Mouse (Mus musculus): ENCODE measurements at regions not wholly inside any gene's neighbourhood (a gene's known extent, or its start where the extent isn't known, plus 50 kb on each side); places are given as distances from the start of the nearest gene placed in this dataset.

DNA sequence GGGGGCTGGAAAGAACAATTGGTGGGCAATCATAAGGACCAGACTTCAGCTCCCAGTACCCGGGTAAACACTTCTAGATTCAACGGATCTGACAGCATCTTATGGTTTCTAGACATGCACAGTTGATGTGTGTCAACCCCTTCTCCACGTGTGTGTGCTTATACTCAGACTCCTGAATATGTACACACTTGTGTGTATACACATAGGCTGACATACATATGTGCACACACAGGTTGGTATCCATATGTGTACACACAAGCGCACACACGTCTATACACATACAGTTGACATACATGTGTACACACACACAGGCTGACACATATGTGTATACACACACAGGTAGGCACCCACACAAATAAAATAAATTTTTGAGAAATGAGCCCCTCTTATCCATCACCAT lies 122.7 kb upstream of the Max start:
- WGBS = 91% methylated on average over 5 of the region's 5 CpGs
- Histone ChIP-seq H3K9ac (ENCODE audit: low read length) (no peak overlapping the region), H3K4me2 (ENCODE audit: low read depth, severe bottlenecking) (no peak overlapping the region), H3K9me3 (ENCODE audit: control insufficient read depth, low read length) (no peaks in the 10 kb centered on the region), H3K27ac (replicated peaks; ENCODE audit: low read depth, low read length) (no peak overlapping the region), H3K4me3 (ENCODE audit: low read depth, low read length) (no peak overlapping the region), H3K27me3 (ENCODE audit: control insufficient read depth, insufficient read depth, low read length) (no peaks in the 10 kb centered on the region), H3K4me1 (ENCODE audit: control insufficient read depth, insufficient read depth, low read length) (no peaks in the 10 kb centered on the region), H3K36me3 (ENCODE audit: control insufficient read depth, insufficient read depth, low read length) (no peaks in the 10 kb centered on the region)
- ATAC-seq (ENCODE audit: insufficient number of reproducible peaks, low FRiP score, low TSS enrichment, low read depth) (no peak), DNase-seq (ENCODE audit: low spot score) (no peak)

DNA sequence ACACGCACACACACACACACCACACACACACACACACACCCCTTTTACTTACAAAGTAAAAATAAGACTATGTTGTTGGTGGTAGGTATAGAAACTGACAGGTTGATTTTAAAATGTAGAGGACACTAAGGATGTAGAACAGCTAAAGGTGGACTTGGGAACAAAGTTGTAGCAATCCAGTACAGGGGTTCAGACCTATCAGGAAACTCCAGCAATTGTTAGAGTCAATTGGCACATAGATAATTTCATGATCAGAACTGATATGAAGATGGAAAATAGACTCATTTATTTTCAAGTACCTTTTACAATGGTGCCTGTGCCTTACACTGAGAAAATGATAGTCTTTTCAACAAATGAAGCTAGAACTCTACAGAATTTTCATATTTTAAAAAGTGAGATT lies 122.3 kb upstream of the Max start:
- ATAC-seq (ENCODE audit: insufficient number of reproducible peaks, low FRiP score, low TSS enrichment, low read depth) (no peak), DNase-seq (ENCODE audit: low spot score) (no peak)
- 63% methylated on average over 1 of the region's 1 CpGs for WGBS
- no peaks in the 10 kb centered on the region for H3K36me3 ChIP-seq (ENCODE audit: control insufficient read depth, insufficient read depth, low read length)
- H3K27me3 ChIP-seq (ENCODE audit: control insufficient read depth, insufficient read depth, low read length) = no peaks in the 10 kb centered on the region
- H3K4me3 ChIP-seq (ENCODE audit: low read depth, low read length) = no peak overlapping the region
- H3K4me2 ChIP-seq (ENCODE audit: low read depth, severe bottlenecking) = no peak overlapping the region
- no peak overlapping the region for H3K27ac ChIP-seq (replicated peaks; ENCODE audit: low read depth, low read length)
- no peak overlapping the region for H3K9ac ChIP-seq (ENCODE audit: low read length)
- no peaks in the 10 kb centered on the region for H3K9me3 ChIP-seq (ENCODE audit: control insufficient read depth, low read length)
- H3K4me1 ChIP-seq (ENCODE audit: control insufficient read depth, insufficient read depth, low read length) = no peaks in the 10 kb centered on the region

DNA sequence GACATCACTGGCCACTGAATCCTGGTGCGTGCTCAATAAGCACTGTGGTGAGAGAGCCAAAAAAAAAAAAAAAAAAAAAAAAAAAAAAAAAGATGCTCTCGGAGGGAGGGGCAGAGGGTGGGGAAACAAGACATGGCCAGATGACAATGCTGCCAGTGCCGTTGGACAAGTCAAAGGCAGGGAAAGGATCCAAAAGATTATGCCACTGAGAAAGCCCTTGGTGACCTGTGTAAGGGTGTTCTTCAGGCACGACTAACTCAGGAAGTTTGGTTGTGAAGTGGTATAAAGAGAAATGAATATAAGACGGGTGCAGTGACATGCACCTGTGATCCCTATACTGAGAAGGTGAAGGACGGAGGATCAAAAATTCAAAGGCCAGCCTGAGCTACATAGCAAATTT lies 121.8 kb upstream of the Max start:
- no peak overlapping the region for H3K27ac ChIP-seq (replicated peaks; ENCODE audit: low read depth, low read length)
- DNase-seq (ENCODE audit: low spot score) (no peak), ATAC-seq (ENCODE audit: insufficient number of reproducible peaks, low FRiP score, low TSS enrichment, low read depth) (no peak)
- no peaks in the 10 kb centered on the region for H3K4me1 ChIP-seq (ENCODE audit: control insufficient read depth, insufficient read depth, low read length)
- no peak overlapping the region for H3K4me3 ChIP-seq (ENCODE audit: low read depth, low read length)
- H3K36me3 ChIP-seq (ENCODE audit: control insufficient read depth, insufficient read depth, low read length) = no peaks in the 10 kb centered on the region
- WGBS = 88% methylated on average over 6 of the region's 6 CpGs
- H3K9me3 ChIP-seq (ENCODE audit: control insufficient read depth, low read length) = no peaks in the 10 kb centered on the region
- H3K27me3 ChIP-seq (ENCODE audit: control insufficient read depth, insufficient read depth, low read length) = no peaks in the 10 kb centered on the region
- no peak overlapping the region for H3K9ac ChIP-seq (ENCODE audit: low read length)
- no peak overlapping the region for H3K4me2 ChIP-seq (ENCODE audit: low read depth, severe bottlenecking)

DNA sequence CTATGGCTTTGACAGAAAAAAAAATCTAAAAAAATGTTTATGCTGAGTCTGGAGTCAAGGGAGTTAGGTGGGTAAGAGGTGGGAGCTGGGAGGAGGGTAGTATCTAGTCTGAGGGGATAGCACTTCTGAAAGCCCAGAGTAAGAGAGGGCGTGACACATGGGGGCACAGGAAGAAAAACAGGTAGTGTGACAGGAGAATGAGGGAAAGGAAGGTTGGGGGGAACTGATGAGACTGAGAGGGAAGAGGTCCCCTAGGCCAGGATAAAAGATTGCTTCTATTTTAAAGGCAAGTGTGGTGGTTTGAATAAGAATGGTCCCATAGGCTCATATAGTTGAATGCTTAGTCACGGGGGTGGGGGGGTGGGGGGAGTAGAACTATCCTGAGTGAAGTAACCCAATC lies 119.8 kb upstream of the Max start:
- no peaks in the 10 kb centered on the region for H3K36me3 ChIP-seq (ENCODE audit: control insufficient read depth, insufficient read depth, low read length)
- 92% methylated on average over 2 of the region's 2 CpGs for WGBS
- ATAC-seq (ENCODE audit: insufficient number of reproducible peaks, low FRiP score, low TSS enrichment, low read depth) = no peak

DNA sequence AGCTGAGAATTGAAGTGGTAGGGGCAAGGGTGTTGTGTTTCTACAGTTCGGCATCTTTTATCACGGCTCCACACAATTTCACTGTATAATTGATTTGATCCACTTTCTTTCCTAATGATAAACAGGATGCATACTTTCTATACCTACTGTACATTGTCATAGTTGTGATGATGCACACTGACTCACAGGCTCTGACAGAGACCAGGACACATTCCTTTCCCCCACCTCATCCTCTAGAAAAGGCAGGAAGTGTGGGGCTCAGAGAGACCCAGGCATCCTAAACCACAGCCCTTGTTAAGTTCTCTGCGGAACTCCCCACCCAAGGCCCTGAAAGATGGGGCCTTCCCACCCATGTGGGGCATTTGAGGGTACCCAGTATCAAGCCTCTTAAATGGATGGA lies 117.5 kb upstream of the Max start:
- 87% methylated on average over 3 of the region's 3 CpGs for WGBS
- H3K9ac ChIP-seq (ENCODE audit: low read length) = no peak overlapping the region
- no peak for DNase-seq (ENCODE audit: low spot score)
- H3K4me1 ChIP-seq (ENCODE audit: control insufficient read depth, insufficient read depth, low read length) = no peaks in the 10 kb centered on the region
- H3K4me2 ChIP-seq (ENCODE audit: low read depth, severe bottlenecking) = no peak overlapping the region
- H3K27ac ChIP-seq (replicated peaks; ENCODE audit: low read depth, low read length) = no peak overlapping the region
- no peak overlapping the region for H3K4me3 ChIP-seq (ENCODE audit: low read depth, low read length)
- H3K36me3 ChIP-seq (ENCODE audit: control insufficient read depth, insufficient read depth, low read length) = no peaks in the 10 kb centered on the region
- H3K27me3 ChIP-seq (ENCODE audit: control insufficient read depth, insufficient read depth, low read length) = no peaks in the 10 kb centered on the region
- no peak for ATAC-seq (ENCODE audit: insufficient number of reproducible peaks, low FRiP score, low TSS enrichment, low read depth)
- H3K9me3 ChIP-seq (ENCODE audit: control insufficient read depth, low read length) = no peaks in the 10 kb centered on the region

More for the DNA sequence above, 119.8 kb upstream of the Max start:
- no peaks in the 10 kb centered on the region for H3K9me3 ChIP-seq (ENCODE audit: control insufficient read depth, low read length)
- H3K4me2 ChIP-seq (ENCODE audit: low read depth, severe bottlenecking) = no peak overlapping the region
- H3K9ac ChIP-seq (ENCODE audit: low read length) = no peak overlapping the region
- no peak for DNase-seq (ENCODE audit: low spot score)
- H3K4me1 ChIP-seq (ENCODE audit: control insufficient read depth, insufficient read depth, low read length) = no peaks in the 10 kb centered on the region
- H3K27me3 ChIP-seq (ENCODE audit: control insufficient read depth, insufficient read depth, low read length) = no peaks in the 10 kb centered on the region
- no peak overlapping the region for H3K4me3 ChIP-seq (ENCODE audit: low read depth, low read length)
- H3K27ac ChIP-seq (replicated peaks; ENCODE audit: low read depth, low read length) = no peak overlapping the region

DNA sequence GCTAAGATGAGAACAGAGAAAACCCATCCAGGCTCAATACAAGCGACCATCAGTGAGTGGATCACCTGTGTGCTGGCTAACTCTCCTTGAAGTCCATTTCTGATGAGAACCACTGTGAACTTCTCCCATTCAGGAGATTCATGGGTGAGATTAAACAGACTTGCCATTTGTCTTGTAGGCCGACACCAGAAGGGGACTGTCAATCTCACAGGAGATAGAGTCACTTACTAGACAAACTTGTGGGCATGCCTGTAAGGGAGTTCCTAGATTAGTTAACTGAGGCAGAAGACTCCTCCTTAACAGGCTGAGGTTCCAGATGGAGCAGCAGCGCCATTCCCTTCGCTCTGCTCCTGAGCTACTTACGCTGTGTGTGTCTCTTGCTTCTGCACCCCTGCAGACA lies 114.7 kb upstream of the Max start:
- Histone ChIP-seq H3K27ac (replicated peaks; ENCODE audit: low read depth, low read length) (no peak overlapping the region), H3K4me3 (ENCODE audit: low read depth, low read length) (no peak overlapping the region), H3K4me1 (ENCODE audit: control insufficient read depth, insufficient read depth, low read length) (no peaks in the 10 kb centered on the region), H3K9me3 (ENCODE audit: control insufficient read depth, low read length) (no peaks in the 10 kb centered on the region), H3K27me3 (ENCODE audit: control insufficient read depth, insufficient read depth, low read length) (no peaks in the 10 kb centered on the region), H3K36me3 (ENCODE audit: control insufficient read depth, insufficient read depth, low read length) (no peaks in the 10 kb centered on the region), H3K4me2 (ENCODE audit: low read depth, severe bottlenecking) (no peak overlapping the region), H3K9ac (ENCODE audit: low read length) (no peak overlapping the region)
- no peak for DNase-seq (ENCODE audit: low spot score)
- 83% methylated on average over 5 of the region's 5 CpGs for WGBS
- no peak for ATAC-seq (ENCODE audit: insufficient number of reproducible peaks, low FRiP score, low TSS enrichment, low read depth)

DNA sequence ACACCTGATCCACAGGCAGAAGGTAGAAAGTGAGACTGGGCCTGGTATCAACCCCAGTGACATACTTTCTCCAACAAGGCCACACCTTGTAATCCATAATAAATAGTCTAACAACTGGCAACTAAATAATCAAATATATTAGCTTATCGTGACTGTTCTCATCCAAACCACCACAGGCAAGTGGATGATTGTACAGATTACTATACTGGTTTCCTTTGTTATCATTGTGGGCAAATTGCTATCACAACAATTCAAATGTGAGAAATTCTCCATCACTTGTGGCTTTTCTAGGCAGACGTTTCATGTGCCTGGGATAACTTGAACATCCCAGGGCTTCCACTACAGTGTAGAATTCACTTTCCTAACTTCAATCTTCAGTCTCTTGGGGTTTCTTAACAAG lies 112.6 kb upstream of the Max start:
- Histone ChIP-seq H3K4me3 (ENCODE audit: low read depth, low read length) (no peak overlapping the region), H3K9me3 (ENCODE audit: control insufficient read depth, low read length) (no peaks in the 10 kb centered on the region), H3K27me3 (ENCODE audit: control insufficient read depth, insufficient read depth, low read length) (no peaks in the 10 kb centered on the region), H3K4me1 (ENCODE audit: control insufficient read depth, insufficient read depth, low read length) (no peaks in the 10 kb centered on the region), H3K27ac (replicated peaks; ENCODE audit: low read depth, low read length) (no peak overlapping the region), H3K36me3 (ENCODE audit: control insufficient read depth, insufficient read depth, low read length) (no peaks in the 10 kb centered on the region), H3K9ac (ENCODE audit: low read length) (no peak overlapping the region), H3K4me2 (ENCODE audit: low read depth, severe bottlenecking) (no peak overlapping the region)
- ATAC-seq (ENCODE audit: insufficient number of reproducible peaks, low FRiP score, low TSS enrichment, low read depth) = no peak
- WGBS = 79% methylated on average over 2 of the region's 2 CpGs
- DNase-seq (ENCODE audit: low spot score) = no peak

DNA sequence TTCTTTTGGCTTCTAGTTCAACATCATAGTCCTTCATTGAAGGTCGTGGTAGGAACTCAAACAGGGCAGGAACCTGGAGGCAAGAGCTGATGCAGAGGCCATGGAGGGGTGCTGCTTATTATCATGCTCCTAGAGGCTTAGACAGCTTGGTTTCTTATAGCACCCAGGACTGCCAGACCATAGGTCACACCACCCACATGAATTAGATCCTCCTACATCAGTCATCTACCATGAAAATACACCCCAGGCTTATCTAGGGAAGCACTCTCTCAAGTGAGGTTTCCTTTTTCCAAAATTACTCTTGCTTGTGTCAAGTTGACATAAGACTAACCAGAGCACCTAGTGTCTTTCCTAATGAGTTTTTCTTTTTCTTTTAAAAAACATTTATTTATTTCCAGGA lies 109.7 kb upstream of the Max start:
- no peak overlapping the region for H3K4me2 ChIP-seq (ENCODE audit: low read depth, severe bottlenecking)
- H3K36me3 ChIP-seq (ENCODE audit: control insufficient read depth, insufficient read depth, low read length) = no peaks in the 10 kb centered on the region
- no peaks in the 10 kb centered on the region for H3K9me3 ChIP-seq (ENCODE audit: control insufficient read depth, low read length)
- H3K27me3 ChIP-seq (ENCODE audit: control insufficient read depth, insufficient read depth, low read length) = no peaks in the 10 kb centered on the region
- ATAC-seq (ENCODE audit: insufficient number of reproducible peaks, low FRiP score, low TSS enrichment, low read depth) (no peak), DNase-seq (ENCODE audit: low spot score) (no peak)
- no peak overlapping the region for H3K9ac ChIP-seq (ENCODE audit: low read length)
- no peaks in the 10 kb centered on the region for H3K4me1 ChIP-seq (ENCODE audit: control insufficient read depth, insufficient read depth, low read length)
- no peak overlapping the region for H3K4me3 ChIP-seq (ENCODE audit: low read depth, low read length)
- 57% methylated on average over 1 of the region's 1 CpGs for WGBS
- no peak overlapping the region for H3K27ac ChIP-seq (replicated peaks; ENCODE audit: low read depth, low read length)

DNA sequence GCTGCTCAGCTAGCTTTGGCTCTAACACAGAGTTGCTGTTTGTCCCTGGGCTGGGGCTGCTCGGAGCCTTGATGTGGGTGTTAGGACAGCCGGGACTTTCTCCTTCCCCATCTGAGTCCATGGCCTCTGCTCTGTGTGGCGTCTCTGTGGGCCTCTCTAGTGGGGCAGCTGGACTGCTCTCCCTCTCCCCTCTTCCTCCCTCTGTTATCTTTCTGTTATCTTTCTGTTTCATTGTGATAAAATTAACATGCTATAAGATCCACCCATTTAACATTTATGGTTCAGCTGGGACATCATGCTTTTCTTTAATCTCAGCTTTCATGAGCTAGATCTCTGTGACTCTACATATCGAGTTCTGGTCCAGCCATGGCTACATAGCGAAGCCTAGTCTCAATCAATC lies 105.9 kb upstream of the Max start:
- Histone ChIP-seq H3K4me3 (ENCODE audit: low read depth, low read length) (no peak overlapping the region), H3K4me1 (ENCODE audit: control insufficient read depth, insufficient read depth, low read length) (no peaks in the 10 kb centered on the region), H3K27me3 (ENCODE audit: control insufficient read depth, insufficient read depth, low read length) (no peaks in the 10 kb centered on the region), H3K36me3 (ENCODE audit: control insufficient read depth, insufficient read depth, low read length) (no peaks in the 10 kb centered on the region), H3K9me3 (ENCODE audit: control insufficient read depth, low read length) (no peaks in the 10 kb centered on the region), H3K9ac (ENCODE audit: low read length) (no peak overlapping the region), H3K27ac (replicated peaks; ENCODE audit: low read depth, low read length) (no peak overlapping the region), H3K4me2 (ENCODE audit: low read depth, severe bottlenecking) (no peak overlapping the region)
- WGBS = 91% methylated on average over 5 of the region's 5 CpGs
- no peak for DNase-seq (ENCODE audit: low spot score)
- ATAC-seq (ENCODE audit: insufficient number of reproducible peaks, low FRiP score, low TSS enrichment, low read depth) = no peak

Measured in limb, embryonic 11.5 days (tissue).